Mouse (Mus musculus) gastrocnemius, adult 8-10 months (tissue): ENCODE measurements around the gene Dzip1l. TPM values are rescaled to one million over a fixed set of nuclear protein-coding genes. Genes with fewer than 3 reads are reported as not detected.

Experiments used
- total RNA-seq, 4 experiments: library from RNA; stranded (reverse); gene quantifications; 2 replicates each; pipeline ENCODE4 v1.2.4; 2022

The Dzip1l gene
- total RNA-seq, 4 experiments from 2014 or later = 1.1 to 2.1 (median 1.4) TPM

Other genes with a start within 250 kb of the Dzip1l start
- 1 to 10 TPM; 3.5 to 7.7 (median 4.5) TPM for gene Mras, start 192.1 kb upstream of the Dzip1l start, total RNA-seq
- not detected for gene Nme9, start 178.0 kb upstream of the Dzip1l start, total RNA-seq
- 10 to 100 TPM; 21.6 to 24.5 (median 22.7) TPM for gene Armc8, start 60.6 kb upstream of the Dzip1l start, total RNA-seq
- 1 to 10 TPM; 4.0 to 6.5 (median 5.5) TPM for gene Dbr1, start 53.7 kb upstream of the Dzip1l start, total RNA-seq
- gene A4gnt, start 17.0 kb upstream of the Dzip1l start, total RNA-seq = not detected
- not detected for gene Cldn18, start 87.8 kb downstream of the Dzip1l start, total RNA-seq
- not detected for gene Sox14, start 246.7 kb downstream of the Dzip1l start, total RNA-seq